Mouse (Mus musculus): ENCODE measurements around the gene Slc17a4. TPM values are rescaled to one million over a fixed set of nuclear protein-coding genes. Genes with fewer than 3 reads are reported as not detected.

Gene Slc17a4
- total RNA-seq (2014; fragmentation: Nextera tagmentation) (1.2 TPM in 2 replicates), total RNA-seq (2017) (1.0 and 1.3 TPM in 2 replicates)

- peak; percentile 70 for ATAC-seq (replicated peaks; ENCODE audit: low FRiP score, low TSS enrichment, poor library complexity, severe bottlenecking)
These were observed at the start of gene Slc17a4 for GRCm38 (mm10) chr13:23914376-23915167. TSS of gene Slc17a4 (minus strand) at chr13:23915009.

GRCm38 (mm10) chr13:23959776-23960175, 45.0 kb upstream of the Slc17a4 start:
- ATAC-seq (replicated peaks; ENCODE audit: low FRiP score, low TSS enrichment, poor library complexity, severe bottlenecking) = no peak

GRCm38 (mm10) chr13:23950928-23951327, 36.1 kb upstream of the Slc17a4 start:
- 0 out of 2 replicates have a peak, but pooled peaks have one; percentile 55 for ATAC-seq (replicated peaks; ENCODE audit: low FRiP score, low TSS enrichment, poor library complexity, severe bottlenecking)

- ATAC-seq (replicated peaks; ENCODE audit: low FRiP score, low TSS enrichment, poor library complexity, severe bottlenecking) = no peak
These were observed 34.9 kb upstream of the Slc17a4 start for GRCm38 (mm10) chr13:23949484-23950246.

- no peak for ATAC-seq (replicated peaks; ENCODE audit: low FRiP score, low TSS enrichment, poor library complexity, severe bottlenecking)
These were observed 31.4 kb upstream of the Slc17a4 start for GRCm38 (mm10) chr13:23946254-23946653.

GRCm38 (mm10) chr13:23942861-23943260, 28.1 kb upstream of the Slc17a4 start:
- ATAC-seq (replicated peaks; ENCODE audit: low FRiP score, low TSS enrichment, poor library complexity, severe bottlenecking) = no peak

GRCm38 (mm10) chr13:23940291-23940690, 25.5 kb upstream of the Slc17a4 start:
- ATAC-seq (replicated peaks; ENCODE audit: low FRiP score, low TSS enrichment, poor library complexity, severe bottlenecking) = no peak

GRCm38 (mm10) chr13:23938699-23939098, 23.9 kb upstream of the Slc17a4 start:
- ATAC-seq (replicated peaks; ENCODE audit: low FRiP score, low TSS enrichment, poor library complexity, severe bottlenecking) = no peak

GRCm38 (mm10) chr13:23934211-23934520, 19.4 kb upstream of the Slc17a4 start, which contains the start of gene Hist1h2aa:
TSS of gene Hist1h2aa (plus strand) at chr13:23934462.
- ATAC-seq (replicated peaks; ENCODE audit: low FRiP score, low TSS enrichment, poor library complexity, severe bottlenecking) = no peak

GRCm38 (mm10) chr13:23933421-23934210, 18.8 kb upstream of the Slc17a4 start, which contains the start of gene Hist1h2ba:
TSS of gene Hist1h2ba (minus strand) at chr13:23934156.
- no peak for ATAC-seq (replicated peaks; ENCODE audit: low FRiP score, low TSS enrichment, poor library complexity, severe bottlenecking)

GRCm38 (mm10) chr13:23930904-23931303, 16.1 kb upstream of the Slc17a4 start:
- ATAC-seq (replicated peaks; ENCODE audit: low FRiP score, low TSS enrichment, poor library complexity, severe bottlenecking) = no peak

GRCm38 (mm10) chr13:23930461-23930860, 15.7 kb upstream of the Slc17a4 start:
- no peak for ATAC-seq (replicated peaks; ENCODE audit: low FRiP score, low TSS enrichment, poor library complexity, severe bottlenecking)

- no peak for ATAC-seq (replicated peaks; ENCODE audit: low FRiP score, low TSS enrichment, poor library complexity, severe bottlenecking)
These were observed 13.8 kb upstream of the Slc17a4 start for GRCm38 (mm10) chr13:23928637-23929036.

- no peak for ATAC-seq (replicated peaks; ENCODE audit: low FRiP score, low TSS enrichment, poor library complexity, severe bottlenecking)
These were observed 11.0 kb upstream of the Slc17a4 start for GRCm38 (mm10) chr13:23925792-23926191.

- ATAC-seq (replicated peaks; ENCODE audit: low FRiP score, low TSS enrichment, poor library complexity, severe bottlenecking) = no peak
These were observed 2.9 kb upstream of the Slc17a4 start for GRCm38 (mm10) chr13:23917674-23918073.

- ATAC-seq (replicated peaks; ENCODE audit: low FRiP score, low TSS enrichment, poor library complexity, severe bottlenecking) = no peak
These were observed 1.3 kb upstream of the Slc17a4 start for GRCm38 (mm10) chr13:23916132-23916531.

- ATAC-seq (replicated peaks; ENCODE audit: low FRiP score, low TSS enrichment, poor library complexity, severe bottlenecking) = peak; percentile 91
These were observed 960 bp downstream of the Slc17a4 start for GRCm38 (mm10) chr13:23913791-23914306.

GRCm38 (mm10) chr13:23911335-23911734, 3.5 kb downstream of the Slc17a4 start:
- no peak for ATAC-seq (replicated peaks; ENCODE audit: low FRiP score, low TSS enrichment, poor library complexity, severe bottlenecking)

GRCm38 (mm10) chr13:23910121-23910520, 4.7 kb downstream of the Slc17a4 start:
- ATAC-seq (replicated peaks; ENCODE audit: low FRiP score, low TSS enrichment, poor library complexity, severe bottlenecking) = no peak

GRCm38 (mm10) chr13:23906906-23907305, 7.9 kb downstream of the Slc17a4 start:
- no peak for ATAC-seq (replicated peaks; ENCODE audit: low FRiP score, low TSS enrichment, poor library complexity, severe bottlenecking)
